Mouse (Mus musculus) midbrain, postnatal 0 days (tissue): ENCODE data around the gene Aif1. TPM values are rescaled to one million over a fixed set of nuclear protein-coding genes. Genes with fewer than 3 reads are reported as not detected.
A peak's percentile ranks its signal among the peaks of the same experiment; 100 is the strongest.

Source experiments
- ATAC-seq: fragments of 200-750 bp; cut with Nextera tagmentation; 2 replicates; pipeline ENCODE4 v1.8.0; 2017; ENCODE audit warnings: moderate number of reproducible peaks, mild to moderate bottlenecking, moderate TSS enrichment, moderate library complexity; ENCODE audit not compliant: low FRiP score
- DNase-seq: peaks from one replicate; pipeline ENCODE4 v3.0.0-alpha.2; 2015; ENCODE audit warnings: low spot score
- H3K27ac ChIP-seq: fragments of 300-500 bp; sonication (generic); 2 replicates; pipeline ENCODE4 v1.5.1; 2014; ENCODE audit warnings: low read depth, mild to moderate bottlenecking, low read length, mixed read lengths
- H3K27me3 ChIP-seq: fragments of 300-500 bp; sonication (generic); 2 replicates; pipeline ENCODE4 v1.6.1; 2014; ENCODE audit warnings: low read length, control low read depth, mixed read lengths; ENCODE audit not compliant: insufficient read depth
- H3K36me3 ChIP-seq: fragments of 300-500 bp; sonication (generic); 2 replicates; pipeline ENCODE4 v1.6.1; 2014; ENCODE audit warnings: low read length, control low read depth, mixed read lengths; ENCODE audit not compliant: insufficient read depth
- H3K4me1 ChIP-seq: fragments of 300-500 bp; sonication (generic); 2 replicates; pipeline ENCODE4 v1.6.1; 2014; ENCODE audit warnings: mild to moderate bottlenecking, control low read depth, antibody characterized with exemption, low read length, mixed read lengths; ENCODE audit not compliant: insufficient read depth
- H3K4me2 ChIP-seq: fragments of 300-500 bp; sonication (generic); 2 replicates; pipeline ENCODE4 v1.6.1; 2014; ENCODE audit warnings: low read depth, mild to moderate bottlenecking, low read length, mixed read lengths; ENCODE audit not compliant: poor library complexity, severe bottlenecking
- H3K4me3 ChIP-seq: fragments of 300-500 bp; sonication (generic); 2 replicates; pipeline ENCODE4 v1.5.1; 2014; ENCODE audit warnings: low read depth, mild to moderate bottlenecking, low read length, moderate library complexity
- H3K9ac ChIP-seq: fragments of 300-500 bp; sonication (generic); replicated peaks from 2 replicates; pipeline ENCODE4 v1.6.1; 2014; ENCODE audit warnings: mild to moderate bottlenecking, low read length, moderate library complexity, mixed read lengths; ENCODE audit not compliant: poor library complexity, severe bottlenecking
- H3K9me3 ChIP-seq: fragments of 300-500 bp; sonication (generic); 2 replicates; pipeline ENCODE4 v1.6.1; 2016; ENCODE audit warnings: low read length, control low read depth
- CTCF ChIP-seq: IDR thresholded peaks from 2 replicates; pipeline ENCODE4 v1.5.1; 2016; ENCODE audit warnings: antibody characterized with exemption, mild to moderate bottlenecking
- WGBS: fragments of 180-500 bp; shearing (Covaris S2); extraction: QIAGEN DNeasy Blood & Tissue Kit; methylation state at CpG from one replicate; pipeline ENCODE4 v1.1.7; 2014; 5-methylcytosine and 5-hydroxymethylcytosine counted together
- polyA plus RNA-seq: library from polyadenylated mRNA; unstranded; fragments of >200 nt; fragmentation: Nextera tagmentation; extraction: Ambion mirVana; gene quantifications from 2 replicates; pipeline ENCODE4 v1.2.1, GENCODE M21; 2015
- total RNA-seq: library from RNA; depleted of rRNA; stranded (reverse); fragments of >200 nt; gene quantifications from 2 replicates; pipeline ENCODE4 v1.2.3, GENCODE M21; 2014

Gene Aif1
- total and polyA plus RNA-seq, 2 experiments from 2014 or later: 4.1 to 9.5 TPM

DNA sequence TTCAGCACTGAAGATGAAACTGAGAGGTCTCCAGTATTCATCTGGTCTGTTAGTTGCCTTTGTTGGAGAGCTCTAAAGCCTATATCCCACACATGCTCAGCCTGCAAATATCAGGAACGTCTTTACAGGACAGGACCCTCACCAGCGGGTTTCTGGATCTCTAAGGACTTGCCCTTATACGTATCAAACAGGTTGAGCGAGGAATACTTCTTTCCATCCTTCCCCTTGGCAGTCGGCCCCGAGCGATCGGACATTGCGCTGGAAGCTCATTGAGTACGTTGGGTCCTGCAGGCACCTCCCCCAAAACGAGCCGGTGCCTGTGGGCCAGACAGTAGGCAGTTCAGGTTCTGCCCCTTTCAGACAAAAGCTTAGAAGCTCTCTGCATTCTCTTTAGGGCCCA lies 13.1 kb downstream of the Aif1 start:
- no peak for DNase-seq
- peak overlapping the region; percentile 43; the same call in 1 of the 2 replicates for H3K27ac ChIP-seq
- TF ChIP-seq CTCF: no peak

DNA sequence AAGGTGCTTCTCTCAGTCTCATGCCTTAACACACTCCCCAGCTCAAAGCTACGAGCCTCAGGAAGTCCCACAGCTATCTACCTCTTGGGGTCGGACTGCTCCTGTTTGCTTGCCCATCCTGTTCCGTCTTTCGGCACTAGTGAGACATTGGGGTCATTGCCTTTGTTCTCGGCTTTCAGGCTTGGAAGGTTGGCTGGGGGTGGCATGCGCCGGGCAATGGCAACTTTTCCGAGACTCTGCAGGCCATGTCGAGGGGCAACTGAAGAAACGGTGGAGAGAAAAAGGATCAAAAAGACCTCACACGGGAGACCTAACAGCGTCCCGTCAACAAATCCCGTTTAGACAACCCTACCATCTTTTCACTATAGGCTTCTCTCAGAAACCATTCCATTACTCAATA lies 13.7 kb downstream of the Aif1 start:
- no peak for DNase-seq
- Histone ChIP-seq H3K4me1 (peaks cover 11% of the 10 kb centered on the region; the same call in 1 of the 2 replicates), H3K36me3 (peaks cover 51% of the 10 kb centered on the region), H3K27me3 (no peaks in the 10 kb centered on the region), H3K27ac (no peak overlapping the region), H3K4me2 (peak overlapping the region; percentile 85), H3K9ac (peak overlapping the region; percentile 98; the same call in 1 of the 2 replicates), H3K9me3 (no peaks in the 10 kb centered on the region), H3K4me3 (peak overlapping the region; percentile 87; the same call in 1 of the 2 replicates)
- no peak for TF ChIP-seq CTCF
- WGBS: 54% methylated on average over 14 of the region's 14 CpGs
- ATAC-seq: no peak

More for the DNA sequence above, 13.1 kb downstream of the Aif1 start:
- H3K9ac ChIP-seq: peak overlapping the region; percentile 98
- H3K36me3 ChIP-seq: peaks cover 45% of the 10 kb centered on the region
- ATAC-seq: no peak
- whole genome bisulfite sequencing: 24% methylated on average over 12 of the region's 12 CpGs
- H3K4me1 ChIP-seq: peaks cover 11% of the 10 kb centered on the region; the same call in 1 of the 2 replicates
- peak overlapping the region; percentile 87 for H3K4me3 ChIP-seq
- no peaks in the 10 kb centered on the region for H3K9me3 ChIP-seq
- peak overlapping the region; percentile 85 for H3K4me2 ChIP-seq
- no peaks in the 10 kb centered on the region for H3K27me3 ChIP-seq

DNA sequence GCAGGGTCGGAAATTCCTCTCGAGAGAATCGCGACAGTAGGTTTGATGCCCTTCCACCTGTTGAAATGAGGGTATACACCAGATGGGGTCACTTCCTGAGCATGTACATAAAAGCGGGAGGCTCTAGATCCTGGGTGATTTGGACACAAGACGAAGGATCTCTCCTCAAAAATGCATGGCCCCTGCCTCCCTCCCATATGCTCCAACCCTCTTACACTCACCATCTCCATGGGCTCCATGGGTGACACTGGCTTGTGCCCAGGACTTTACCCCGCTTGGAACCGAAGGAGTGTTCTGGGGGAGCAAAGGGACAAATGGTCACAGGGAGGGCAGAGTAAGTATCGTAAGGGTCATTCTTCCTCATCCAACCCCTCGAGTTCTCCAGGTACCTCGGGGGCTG lies 14.4 kb downstream of the Aif1 start:
- Histone ChIP-seq H3K9me3 (no peaks in the 10 kb centered on the region), H3K4me3 (no peak overlapping the region; the same call in 1 of the 2 replicates), H3K36me3 (peaks cover 58% of the 10 kb centered on the region), H3K27ac (no peak overlapping the region), H3K27me3 (no peaks in the 10 kb centered on the region), H3K4me1 (peaks cover 10% of the 10 kb centered on the region; the same call in 1 of the 2 replicates), H3K4me2 (no peak overlapping the region), H3K9ac (no peak overlapping the region)
- DNase-seq (no peak), ATAC-seq (no peak)
- WGBS: 80% methylated on average over 11 of the region's 11 CpGs
- TF ChIP-seq CTCF: no peak

DNA sequence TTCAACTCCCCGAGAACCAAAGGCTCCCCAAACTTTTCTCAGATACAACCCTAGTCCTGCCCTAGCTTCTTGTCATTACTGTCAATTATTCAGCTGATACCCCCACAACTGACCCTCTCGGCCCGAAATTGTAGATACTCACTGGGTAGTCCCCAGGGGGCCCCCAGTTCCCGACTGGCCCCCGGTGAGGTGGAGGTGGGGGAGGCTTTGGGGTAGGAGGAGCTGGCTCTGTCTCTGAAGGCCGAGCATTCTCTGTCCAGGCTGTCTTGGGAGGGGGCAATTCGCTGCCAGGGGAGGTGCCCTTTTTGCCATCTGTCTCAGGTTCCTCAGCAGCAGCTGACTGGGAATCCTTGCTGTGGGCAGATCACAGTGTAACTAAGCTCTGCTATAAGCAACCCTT lies 16.2 kb downstream of the Aif1 start:
- H3K4me3 ChIP-seq: no peak overlapping the region
- H3K36me3 ChIP-seq: peaks cover 75% of the 10 kb centered on the region
- no peak overlapping the region for H3K27ac ChIP-seq
- no peak overlapping the region for H3K9ac ChIP-seq
- TF ChIP-seq CTCF: no peak
- DNase-seq: no peak
- WGBS: 82% methylated on average over 7 of the region's 7 CpGs
- no peaks in the 10 kb centered on the region for H3K27me3 ChIP-seq
- ATAC-seq: no peak
- no peaks in the 10 kb centered on the region for H3K9me3 ChIP-seq
- H3K4me2 ChIP-seq: no peak overlapping the region
- peaks cover 8% of the 10 kb centered on the region; the same call in 1 of the 2 replicates for H3K4me1 ChIP-seq

DNA sequence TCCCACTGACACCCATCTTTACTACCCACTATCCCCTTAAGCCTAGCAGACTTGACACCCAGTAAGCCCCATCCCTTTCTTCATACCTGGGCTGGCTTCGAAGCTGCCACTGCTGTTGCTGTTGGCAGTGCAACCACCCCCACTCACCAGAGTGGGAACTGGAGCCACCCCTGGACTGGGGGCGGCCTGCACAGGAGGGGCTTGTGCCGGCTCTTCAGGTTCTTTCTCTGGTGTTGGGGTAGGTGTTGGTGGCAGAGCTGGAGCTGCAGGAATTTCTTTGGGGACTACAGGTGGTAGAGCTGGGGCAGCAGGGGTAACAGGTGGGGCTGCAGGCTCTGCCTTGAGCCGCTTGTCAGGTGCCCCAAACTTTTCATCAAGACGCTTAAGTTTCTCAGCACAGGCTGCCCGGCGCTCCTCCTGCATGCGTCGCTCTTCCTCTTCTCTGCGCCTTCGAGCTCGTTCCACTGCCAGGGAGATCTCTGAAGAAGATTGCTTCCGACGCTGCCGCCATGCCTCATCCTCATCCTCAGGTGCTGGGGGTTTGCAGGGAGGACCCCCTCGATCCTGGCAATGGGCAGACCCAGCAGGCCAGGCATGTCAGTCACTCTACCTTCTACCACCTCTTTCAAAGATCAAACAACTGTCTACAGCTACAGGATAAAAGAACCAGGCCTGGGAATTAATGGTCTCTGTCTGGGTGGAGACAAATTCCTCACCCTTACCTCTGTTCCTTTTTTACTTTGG lies 16.8 kb downstream of the Aif1 start:
- Histone ChIP-seq H3K4me3 (no peak overlapping the region), H3K27me3 (no peaks in the 10 kb centered on the region), H3K9me3 (no peaks in the 10 kb centered on the region), H3K9ac (no peak overlapping the region), H3K4me2 (no peak overlapping the region), H3K36me3 (peaks cover 81% of the 10 kb centered on the region), H3K4me1 (peaks cover 8% of the 10 kb centered on the region; the same call in 1 of the 2 replicates), H3K27ac (no peak overlapping the region)
- DNase-seq (no peak), ATAC-seq (no peak)
- 95% methylated on average over 16 of the region's 16 CpGs for WGBS
- no peak for TF ChIP-seq CTCF

DNA sequence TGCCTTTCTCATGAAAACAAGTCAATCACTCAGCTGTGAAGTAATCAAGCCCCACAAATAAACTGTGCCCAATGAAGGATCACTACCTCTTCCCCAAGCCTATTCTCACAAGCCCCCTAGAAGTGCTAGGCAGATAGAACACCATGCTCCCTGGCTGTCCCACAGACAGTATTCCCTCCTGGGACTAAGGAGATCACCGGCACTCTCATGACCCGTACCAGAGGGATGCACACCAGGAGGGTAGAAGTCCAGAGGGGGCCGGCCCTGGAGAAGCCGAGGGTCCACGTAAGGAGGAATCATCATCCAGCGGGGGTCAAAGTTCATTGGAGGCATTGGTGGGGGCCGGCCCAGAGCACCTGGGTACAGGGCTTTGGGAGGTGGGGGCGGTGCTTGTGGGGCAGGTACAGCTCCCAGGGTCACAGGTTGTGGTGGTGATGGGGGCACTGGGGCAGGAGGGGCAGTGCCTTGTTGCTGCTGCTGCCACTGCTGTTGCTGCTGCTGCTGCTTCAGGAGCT lies 18.1 kb downstream of the Aif1 start:
- Histone ChIP-seq H3K27me3 (no peaks in the 10 kb centered on the region), H3K9ac (no peak overlapping the region), H3K27ac (no peak overlapping the region), H3K4me2 (no peak overlapping the region), H3K4me1 (peaks cover 5% of the 10 kb centered on the region; the same call in 1 of the 2 replicates), H3K4me3 (no peak overlapping the region), H3K36me3 (peaks cover 94% of the 10 kb centered on the region), H3K9me3 (no peaks in the 10 kb centered on the region)
- TF ChIP-seq CTCF: no peak
- DNase-seq (no peak), ATAC-seq (no peak)
- WGBS: 91% methylated on average over 8 of the region's 8 CpGs
